Mouse (Mus musculus): Measurements from ENCODE around the gene Arhgef15. TPM values are rescaled to one million over a fixed set of nuclear protein-coding genes. Genes with fewer than 3 reads are reported as not detected.
A peak's percentile ranks its signal among the peaks of the same experiment; 100 is the strongest.

Arhgef15 gene
- polyA plus RNA-seq, 1 experiment from 2014 or later, result 7.3 TPM

- no peaks in the 10 kb centered on the region for H3K9me3 ChIP-seq (ENCODE audit: control insufficient read depth, low read length)
- no peak overlapping the region for H3K4me3 ChIP-seq (ENCODE audit: low read depth, low read length)
- no peak overlapping the region for H3K9ac ChIP-seq (ENCODE audit: low read depth, low read length)
- WGBS, result 73% methylated on average over 3 of the region's 3 CpGs
- H3K4me1 ChIP-seq (ENCODE audit: control insufficient read depth, insufficient read depth, low read length), result no peaks in the 10 kb centered on the region
- no peaks in the 10 kb centered on the region for H3K36me3 ChIP-seq (ENCODE audit: control insufficient read depth, insufficient read depth, low read length)
- ATAC-seq (ENCODE audit: low read depth) (no peak), DNase-seq (ENCODE audit: low spot score) (no peak)
- H3K27ac ChIP-seq (replicated peaks; ENCODE audit: low read depth, low read length), result no peak overlapping the region
- no peak overlapping the region for H3K4me2 ChIP-seq (ENCODE audit: low read depth, low read length)
- no peaks in the 10 kb centered on the region; the same call in 1 of the 2 replicates for H3K27me3 ChIP-seq (replicated peaks; ENCODE audit: control insufficient read depth, insufficient read depth, low read length)
Observed at GRCm38 (mm10) chr11:68961596-68961995, 4.3 kb upstream of the Arhgef15 start.

- Histone ChIP-seq H3K27me3 (replicated peaks; ENCODE audit: control insufficient read depth, insufficient read depth, low read length) (peaks cover 16% of the 10 kb centered on the region), H3K9me3 (ENCODE audit: control insufficient read depth, low read length) (no peaks in the 10 kb centered on the region), H3K9ac (ENCODE audit: low read depth, low read length) (no peak overlapping the region), H3K4me2 (ENCODE audit: low read depth, low read length) (no peak overlapping the region), H3K4me3 (ENCODE audit: low read depth, low read length) (no peak overlapping the region), H3K27ac (replicated peaks; ENCODE audit: low read depth, low read length) (no peak overlapping the region), H3K4me1 (ENCODE audit: control insufficient read depth, insufficient read depth, low read length) (no peaks in the 10 kb centered on the region; the same call in 1 of the 2 replicates), H3K36me3 (ENCODE audit: control insufficient read depth, insufficient read depth, low read length) (no peaks in the 10 kb centered on the region)
- DNase-seq (ENCODE audit: low spot score) (no peak), ATAC-seq (ENCODE audit: low read depth) (no peak)
- WGBS, result 87% methylated on average over 1 of the region's 1 CpGs
Observed at GRCm38 (mm10) chr11:68957971-68958370, 691 bp upstream of the Arhgef15 start.

- peak overlapping the region; percentile 11 for H3K4me3 ChIP-seq (ENCODE audit: low read depth, low read length)
- H3K27ac ChIP-seq (replicated peaks; ENCODE audit: low read depth, low read length), result no peak overlapping the region
- no peak for DNase-seq (ENCODE audit: low spot score)
- no peak for ATAC-seq (ENCODE audit: low read depth)
- H3K4me2 ChIP-seq (ENCODE audit: low read depth, low read length), result peak overlapping the region; percentile 26; the same call in 1 of the 2 replicates
- H3K9ac ChIP-seq (ENCODE audit: low read depth, low read length), result peak overlapping the region; percentile 37; the same call in 1 of the 2 replicates
- no peaks in the 10 kb centered on the region for H3K9me3 ChIP-seq (ENCODE audit: control insufficient read depth, low read length)
- WGBS, result 25% methylated on average over 13 of the region's 13 CpGs
- no peaks in the 10 kb centered on the region for H3K36me3 ChIP-seq (ENCODE audit: control insufficient read depth, insufficient read depth, low read length)
- H3K4me1 ChIP-seq (ENCODE audit: control insufficient read depth, insufficient read depth, low read length), result no peaks in the 10 kb centered on the region; the same call in 1 of the 2 replicates
- H3K27me3 ChIP-seq (replicated peaks; ENCODE audit: control insufficient read depth, insufficient read depth, low read length), result peaks cover 17% of the 10 kb centered on the region
Observed at GRCm38 (mm10) chr11:68956697-68957096, 583 bp downstream of the Arhgef15 start.

- no peak for ATAC-seq (ENCODE audit: low read depth)
- H3K27ac ChIP-seq (replicated peaks; ENCODE audit: low read depth, low read length), result no peak overlapping the region
Observed at GRCm38 (mm10) chr11:68956107-68956506, 1.2 kb downstream of the Arhgef15 start.

GRCm38 (mm10) chr11:68955473-68955872 lies 1.8 kb downstream of the Arhgef15 start:
- Histone ChIP-seq H3K27me3 (replicated peaks; ENCODE audit: control insufficient read depth, insufficient read depth, low read length) (peaks cover 17% of the 10 kb centered on the region), H3K9me3 (ENCODE audit: control insufficient read depth, low read length) (no peaks in the 10 kb centered on the region), H3K4me1 (ENCODE audit: control insufficient read depth, insufficient read depth, low read length) (no peaks in the 10 kb centered on the region; the same call in 1 of the 2 replicates), H3K4me2 (ENCODE audit: low read depth, low read length) (peak overlapping the region; percentile 52), H3K36me3 (ENCODE audit: control insufficient read depth, insufficient read depth, low read length) (no peaks in the 10 kb centered on the region), H3K4me3 (ENCODE audit: low read depth, low read length) (peak overlapping the region; percentile 38; the same call in 1 of the 2 replicates), H3K27ac (replicated peaks; ENCODE audit: low read depth, low read length) (no peak overlapping the region), H3K9ac (ENCODE audit: low read depth, low read length) (0 out of 2 replicates have a peak overlapping the region, but pooled peaks have one; percentile 60)
- WGBS, result 69% methylated on average over 5 of the region's 5 CpGs
- DNase-seq (ENCODE audit: low spot score), result no peak
- ATAC-seq (ENCODE audit: low read depth), result no peak

More at GRCm38 (mm10) chr11:68956107-68956506, 1.2 kb downstream of the Arhgef15 start:
- H3K27me3 ChIP-seq (replicated peaks; ENCODE audit: control insufficient read depth, insufficient read depth, low read length), result peaks cover 17% of the 10 kb centered on the region
- H3K9me3 ChIP-seq (ENCODE audit: control insufficient read depth, low read length), result no peaks in the 10 kb centered on the region
- H3K9ac ChIP-seq (ENCODE audit: low read depth, low read length), result no peak overlapping the region
- WGBS, result 41% methylated on average over 3 of the region's 3 CpGs
- DNase-seq (ENCODE audit: low spot score), result no peak
- H3K4me3 ChIP-seq (ENCODE audit: low read depth, low read length), result peak overlapping the region; percentile 11
- H3K4me1 ChIP-seq (ENCODE audit: control insufficient read depth, insufficient read depth, low read length), result no peaks in the 10 kb centered on the region; the same call in 1 of the 2 replicates
- H3K36me3 ChIP-seq (ENCODE audit: control insufficient read depth, insufficient read depth, low read length), result no peaks in the 10 kb centered on the region
- peak overlapping the region; percentile 52; the same call in 1 of the 2 replicates for H3K4me2 ChIP-seq (ENCODE audit: low read depth, low read length)

GRCm38 (mm10) chr11:68954408-68954807 lies 2.9 kb downstream of the Arhgef15 start:
- no peak for DNase-seq (ENCODE audit: low spot score)
- Histone ChIP-seq H3K9me3 (ENCODE audit: control insufficient read depth, low read length) (no peaks in the 10 kb centered on the region), H3K27me3 (replicated peaks; ENCODE audit: control insufficient read depth, insufficient read depth, low read length) (peaks cover 17% of the 10 kb centered on the region), H3K27ac (replicated peaks; ENCODE audit: low read depth, low read length) (no peak overlapping the region), H3K4me3 (ENCODE audit: low read depth, low read length) (peak overlapping the region; percentile 38), H3K9ac (ENCODE audit: low read depth, low read length) (peak overlapping the region; percentile 60), H3K4me2 (ENCODE audit: low read depth, low read length) (peak overlapping the region; percentile 52), H3K36me3 (ENCODE audit: control insufficient read depth, insufficient read depth, low read length) (no peaks in the 10 kb centered on the region), H3K4me1 (ENCODE audit: control insufficient read depth, insufficient read depth, low read length) (no peaks in the 10 kb centered on the region; the same call in 1 of the 2 replicates)
- WGBS, result 6% methylated on average over 17 of the region's 17 CpGs
- ATAC-seq (ENCODE audit: low read depth), result no peak

GRCm38 (mm10) chr11:68953903-68954302 lies 3.4 kb downstream of the Arhgef15 start:
- ATAC-seq (ENCODE audit: low read depth), result no peak
- no peak for DNase-seq (ENCODE audit: low spot score)
- Histone ChIP-seq H3K4me3 (ENCODE audit: low read depth, low read length) (peak overlapping the region; percentile 38), H3K4me2 (ENCODE audit: low read depth, low read length) (peak overlapping the region; percentile 52), H3K27ac (replicated peaks; ENCODE audit: low read depth, low read length) (no peak overlapping the region), H3K9ac (ENCODE audit: low read depth, low read length) (no peak overlapping the region), H3K27me3 (replicated peaks; ENCODE audit: control insufficient read depth, insufficient read depth, low read length) (peaks cover 17% of the 10 kb centered on the region), H3K9me3 (ENCODE audit: control insufficient read depth, low read length) (no peaks in the 10 kb centered on the region), H3K36me3 (ENCODE audit: control insufficient read depth, insufficient read depth, low read length) (no peaks in the 10 kb centered on the region), H3K4me1 (ENCODE audit: control insufficient read depth, insufficient read depth, low read length) (no peaks in the 10 kb centered on the region; the same call in 1 of the 2 replicates)
- WGBS, result 16% methylated on average over 13 of the region's 13 CpGs

GRCm38 (mm10) chr11:68947542-68947993 lies 9.7 kb downstream of the Arhgef15 start:
- Histone ChIP-seq H3K4me1 (ENCODE audit: control insufficient read depth, insufficient read depth, low read length) (peaks cover 4% of the 10 kb centered on the region; the same call in 1 of the 2 replicates), H3K4me3 (ENCODE audit: low read depth, low read length) (peak overlapping the region; percentile 6; the same call in 1 of the 2 replicates), H3K9ac (ENCODE audit: low read depth, low read length) (no peak overlapping the region), H3K27ac (replicated peaks; ENCODE audit: low read depth, low read length) (no peak overlapping the region), H3K27me3 (replicated peaks; ENCODE audit: control insufficient read depth, insufficient read depth, low read length) (no peaks in the 10 kb centered on the region; the same call in 1 of the 2 replicates), H3K9me3 (ENCODE audit: control insufficient read depth, low read length) (no peaks in the 10 kb centered on the region), H3K36me3 (ENCODE audit: control insufficient read depth, insufficient read depth, low read length) (no peaks in the 10 kb centered on the region), H3K4me2 (ENCODE audit: low read depth, low read length) (peak overlapping the region; percentile 13; the same call in 1 of the 2 replicates)
- ATAC-seq (ENCODE audit: low read depth) (peak; percentile 37; the same call in 1 of the 2 replicates), DNase-seq (ENCODE audit: low spot score) (no peak)
- 8% methylated on average over 9 of the region's 12 CpGs for WGBS

Measured in embryonic facial prominence, embryonic 14.5 days (tissue).